Mouse (Mus musculus) cerebellum, adult 2 months (tissue): ENCODE measurements at regions not wholly inside any gene's neighbourhood (a gene's known extent, or its start where the extent isn't known, plus 50 kb on each side); places are given as distances from the start of the nearest gene placed in this dataset.

Experiments
- DNase-seq, 2 experiments: peaks; one replicate each; pipeline ENCODE4 v3.0.0; 2021
- H3K27ac ChIP-seq: fragments of 200-500 bp; 2 replicates; pipeline ENCODE4 v1.5.1; 2012; ENCODE audit warnings: low read length, control low read depth, inconsistent platforms; ENCODE audit not compliant: insufficient read depth
- H3K27me3 ChIP-seq: fragments of 200-500 bp; 2 replicates; pipeline ENCODE4 v1.6.1; 2012; ENCODE audit warnings: inconsistent platforms, mild to moderate bottlenecking, low read length, moderate library complexity; ENCODE audit not compliant: control insufficient read depth, insufficient read depth
- H3K4me1 ChIP-seq: fragments of 200-500 bp; 2 replicates; pipeline ENCODE4 v1.6.1; 2011; ENCODE audit warnings: low read length; ENCODE audit not compliant: control insufficient read depth, insufficient read depth
- H3K4me3 ChIP-seq: fragments of 200-500 bp; replicated peaks from 2 replicates; pipeline ENCODE3; 2011; ENCODE audit warnings: mild to moderate bottlenecking, low read depth, low read length, control low read depth; ENCODE audit not compliant: insufficient read depth
- CTCF ChIP-seq: fragments of 200-500 bp; IDR thresholded peaks from 2 replicates; pipeline ENCODE4 v1.5.1; 2011; ENCODE audit warnings: low read depth, mild to moderate bottlenecking, control low read depth, low read length, moderate library complexity, borderline replicate concordance; ENCODE audit not compliant: insufficient read depth
- POLR2A ChIP-seq: fragments of 200-500 bp; IDR thresholded peaks from 2 replicates; pipeline ENCODE4 v1.6.1; 2011; ENCODE audit warnings: low read length, control low read depth, borderline replicate concordance; ENCODE audit not compliant: insufficient read depth
- WGBS: fragments of 180-500 bp; shearing (Covaris S2); methylation state at CpG from one replicate; pipeline ENCODE4 v1.1.7; 2018; 5-methylcytosine and 5-hydroxymethylcytosine counted together

DNA sequence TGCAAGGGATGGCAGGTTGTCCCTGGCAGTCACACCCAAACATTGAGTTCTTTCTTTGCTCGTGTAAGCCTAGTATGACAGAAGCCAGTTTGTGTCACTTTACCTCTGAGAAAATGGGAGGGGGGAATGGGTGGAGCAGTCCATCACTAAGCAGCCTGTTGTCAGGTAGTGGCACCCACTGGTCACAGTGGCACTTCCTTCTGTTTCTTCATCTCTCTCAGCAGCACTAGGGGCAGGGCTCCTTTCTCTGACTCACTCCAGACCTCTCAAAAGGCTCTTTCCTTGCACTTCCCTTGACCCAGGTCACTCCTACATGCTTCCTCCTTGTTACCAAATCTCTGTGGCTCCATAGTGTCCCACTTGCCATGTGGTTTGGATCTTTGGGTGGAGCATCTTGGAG lies 52.9 kb upstream of the Mef2a start:
- no peaks in the 10 kb centered on the region for H3K27me3 ChIP-seq
- WGBS, result 87% methylated on average over 1 of the region's 1 CpGs
- H3K27ac ChIP-seq, result no peak overlapping the region
- H3K4me3 ChIP-seq, result no peak overlapping the region
- peaks cover 10% of the 10 kb centered on the region for H3K4me1 ChIP-seq
- TF ChIP-seq CTCF (no peak), POLR2A (no peak)
- no peak for DNase-seq

DNA sequence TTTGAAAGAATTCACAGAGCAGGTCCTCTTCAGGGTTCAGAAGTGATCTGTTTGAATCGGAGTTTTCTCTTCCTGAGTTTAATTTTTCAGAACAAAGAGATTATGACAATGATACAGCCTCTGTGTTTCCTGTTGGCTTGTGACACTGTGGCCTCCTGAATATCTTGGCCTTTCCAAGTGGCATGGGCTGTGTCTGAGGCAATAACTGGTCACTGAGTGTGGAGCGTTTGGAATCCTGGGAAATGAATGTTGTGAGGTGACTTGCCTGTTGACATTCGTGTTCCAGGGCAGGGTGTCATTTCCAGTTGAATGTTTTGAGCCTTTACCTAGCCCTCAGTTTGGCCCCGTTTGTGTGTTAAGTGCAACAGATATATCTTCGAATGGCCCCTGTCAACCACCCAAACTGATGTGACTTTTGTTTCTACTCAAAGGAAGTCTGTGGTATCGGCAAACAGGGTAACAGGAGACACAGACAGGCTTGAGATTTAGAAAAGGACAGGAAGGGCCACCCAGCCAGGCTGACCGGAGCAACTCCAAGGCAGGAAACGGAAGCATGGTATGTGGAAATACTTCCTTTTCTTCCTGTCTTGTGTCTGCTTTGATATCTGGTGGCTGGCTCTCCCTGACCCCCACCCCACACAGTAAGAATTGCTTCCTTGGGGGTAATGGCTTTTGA lies 52.3 kb upstream of the Mef2a start:
- Histone ChIP-seq H3K27ac (no peak overlapping the region), H3K4me1 (peaks cover 10% of the 10 kb centered on the region), H3K4me3 (no peak overlapping the region), H3K27me3 (no peaks in the 10 kb centered on the region)
- WGBS, result 94% methylated on average over 8 of the region's 8 CpGs
- DNase-seq, result no peak
- TF ChIP-seq POLR2A, result no peak
- no peak for TF ChIP-seq CTCF
